Mouse (Mus musculus) right cerebral cortex, postnatal 25 days (tissue): ENCODE results near the gene Myo15.
"Not testable (repeated sequence)": the region's sequence is repeated elsewhere in the genome, so short reads cannot be mapped to it uniquely, and the experiment has no call there.

Experiments used
- DNase-seq: peaks from one replicate; pipeline ENCODE4 v3.0.0; 2022

Myo15 gene

GRCm38 (mm10) chr11:60557675-60558074 is 88.5 kb downstream of the Myo15 start:
- DNase-seq = no peak

- DNase-seq = peak; percentile 63
Observed at GRCm38 (mm10) chr11:60559342-60559741, 90.2 kb downstream of the Myo15 start.

- not testable (repeated sequence) for DNase-seq
Observed at GRCm38 (mm10) chr11:60574006-60574405, 104.9 kb downstream of the Myo15 start.
